ENCODE assay signal across 8 mouse cellular contexts in the genomic region with DNA sequence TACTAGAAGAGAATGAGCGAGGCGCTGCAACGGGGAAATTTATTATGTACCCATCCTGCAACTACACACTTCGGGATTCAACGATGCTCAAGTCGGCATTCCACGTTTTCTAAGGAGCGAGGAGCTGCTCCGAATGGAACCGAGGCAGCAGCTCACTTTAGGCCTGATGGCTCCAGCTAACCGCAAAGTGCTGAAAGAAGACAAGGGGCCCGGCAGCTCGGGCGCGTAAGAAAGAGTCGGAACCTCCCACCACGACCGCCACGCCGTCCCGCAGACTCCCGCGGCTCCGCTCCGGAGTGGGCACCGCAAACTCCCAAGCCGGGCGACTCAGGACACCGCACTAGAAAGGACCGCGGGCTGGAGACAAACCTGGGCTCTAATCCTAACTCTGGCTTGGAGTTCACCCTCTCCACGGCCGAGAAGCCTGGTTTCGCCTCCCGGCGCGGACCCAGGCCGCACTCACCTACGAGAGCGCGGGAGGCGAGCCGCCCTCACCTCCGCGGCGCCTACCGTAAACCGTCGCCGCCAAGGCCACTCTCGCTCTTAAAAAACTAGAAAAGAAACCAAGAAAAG. TPM values are rescaled to one million over a fixed set of nuclear protein-coding genes. Genes with fewer than 3 reads are reported as not detected.
DNase-seq lines count a peak whose midpoint lies in the region; ATAC-seq lines count a peak whose summit lies in the region.

No protein-coding gene starts in this region.

- H3K36me3 ChIP-seq in embryonic facial prominence, embryonic 14.5 days (ENCODE audit: control insufficient read depth, insufficient read depth, low read length), result no peaks in the 10 kb centered on the region
- no peaks in the 10 kb centered on the region for H3K36me3 ChIP-seq in hindbrain, embryonic 12.5 days
- 0 out of 2 replicates have a peak, but pooled peaks cover 4% of the 10 kb centered on the region for H3K36me3 ChIP-seq in liver, embryonic 15.5 days (replicated peaks)
- H3K36me3 ChIP-seq in neural tube, embryonic 15.5 days, result no peaks in the 10 kb centered on the region

- DNase-seq in layer of hippocampus, postnatal 10 days (ENCODE audit: low spot score in 2 of 2), result peak; percentile 41 to 51
- no peak for DNase-seq in layer of hippocampus, adult 8-10 months (ENCODE audit: low spot score in 2 of 2)
- peak; percentile 64 for DNase-seq in R1 (ENCODE audit: low read depth, low spot score)
- DNase-seq in embryonic facial prominence, embryonic 14.5 days (ENCODE audit: low spot score), result no peak
- no peak for DNase-seq in urinary bladder, adult 18-20 months (ENCODE audit: low spot score in 2 of 2)

- peaks cover 19% of the 10 kb centered on the region for H3K4me1 ChIP-seq in embryonic facial prominence, embryonic 14.5 days (ENCODE audit: control insufficient read depth, insufficient read depth, low read length)
- H3K4me1 ChIP-seq in hindbrain, embryonic 12.5 days, result peaks cover 23% of the 10 kb centered on the region
- peaks cover 31% of the 10 kb centered on the region for H3K4me1 ChIP-seq in liver, embryonic 15.5 days (replicated peaks)
- H3K4me1 ChIP-seq in neural tube, embryonic 15.5 days, result peaks cover 36% of the 10 kb centered on the region

- peak overlapping the region; percentile 94 for H3K27ac ChIP-seq in embryonic facial prominence, embryonic 14.5 days (replicated peaks; ENCODE audit: low read depth, low read length)
- H3K27ac ChIP-seq in hindbrain, embryonic 12.5 days, result peak overlapping the region; percentile 84
- H3K27ac ChIP-seq in liver, embryonic 15.5 days (replicated peaks), result peak overlapping the region; percentile 83
- H3K27ac ChIP-seq in neural tube, embryonic 15.5 days (replicated peaks), result peak overlapping the region; percentile 89

- no peaks in the 10 kb centered on the region for H3K27me3 ChIP-seq in embryonic facial prominence, embryonic 14.5 days (replicated peaks; ENCODE audit: control insufficient read depth, insufficient read depth, low read length)
- no peaks in the 10 kb centered on the region for H3K27me3 ChIP-seq in hindbrain, embryonic 12.5 days
- H3K27me3 ChIP-seq in liver, embryonic 15.5 days, result no peaks in the 10 kb centered on the region
- H3K27me3 ChIP-seq in neural tube, embryonic 15.5 days (replicated peaks), result no peaks in the 10 kb centered on the region

- H3K9me3 ChIP-seq in embryonic facial prominence, embryonic 14.5 days (ENCODE audit: control insufficient read depth, low read length), result no peaks in the 10 kb centered on the region
- H3K9me3 ChIP-seq in hindbrain, embryonic 12.5 days (replicated peaks), result no peaks in the 10 kb centered on the region
- H3K9me3 ChIP-seq in liver, embryonic 15.5 days (replicated peaks), result no peaks in the 10 kb centered on the region
- no peaks in the 10 kb centered on the region for H3K9me3 ChIP-seq in neural tube, embryonic 15.5 days (replicated peaks)

- ATAC-seq in embryonic facial prominence, embryonic 14.5 days (ENCODE audit: low read depth), result peak; percentile 12
- ATAC-seq in hindbrain, embryonic 12.5 days (ENCODE audit: low FRiP score), result peak; percentile 58
- peak; percentile 18 for ATAC-seq in liver, embryonic 15.5 days (ENCODE audit: insufficient read depth)
- ATAC-seq in neural tube, embryonic 15.5 days (ENCODE audit: low FRiP score), result peak; percentile 40

- peak overlapping the region; percentile 94 for H3K4me3 ChIP-seq in embryonic facial prominence, embryonic 14.5 days (ENCODE audit: low read depth, low read length)
- peak overlapping the region; percentile 99 for H3K4me3 ChIP-seq in hindbrain, embryonic 12.5 days
- peak overlapping the region; percentile 94 for H3K4me3 ChIP-seq in liver, embryonic 15.5 days (replicated peaks)
- peak overlapping the region; percentile 100 for H3K4me3 ChIP-seq in neural tube, embryonic 15.5 days (replicated peaks)

- H3K9ac ChIP-seq in embryonic facial prominence, embryonic 14.5 days (ENCODE audit: low read depth, low read length), result peak overlapping the region; percentile 92
- H3K9ac ChIP-seq in hindbrain, embryonic 12.5 days, result peak overlapping the region; percentile 92
- H3K9ac ChIP-seq in liver, embryonic 15.5 days, result peak overlapping the region; percentile 87
- peak overlapping the region; percentile 93 for H3K9ac ChIP-seq in neural tube, embryonic 15.5 days (replicated peaks)

- H3K4me2 ChIP-seq in embryonic facial prominence, embryonic 14.5 days (ENCODE audit: low read depth, low read length), result peak overlapping the region; percentile 92
- H3K4me2 ChIP-seq in hindbrain, embryonic 12.5 days (replicated peaks), result peak overlapping the region; percentile 92
- peak overlapping the region; percentile 84 for H3K4me2 ChIP-seq in liver, embryonic 15.5 days
- peak overlapping the region; percentile 84 for H3K4me2 ChIP-seq in neural tube, embryonic 15.5 days

- under 1% methylated on average over 49 of the region's 51 CpGs for WGBS in embryonic facial prominence, embryonic 14.5 days
- WGBS in hindbrain, embryonic 12.5 days, result under 1% methylated on average over 51 of the region's 51 CpGs
- under 1% methylated on average over 51 of the region's 51 CpGs for WGBS in liver, embryonic 15.5 days (ENCODE audit: insufficient replicate concordance)
- WGBS in neural tube, embryonic 15.5 days, result under 1% methylated on average over 51 of the region's 51 CpGs

RNA-seq across cellular contexts. Expression of a gene that starts 0.6 kb away (rescaled TPM):
- 10 to 100 TPM; 32.6 to 38.7 TPM for total RNA-seq in layer of hippocampus, postnatal 10 days (2021)
- total RNA-seq in layer of hippocampus, adult 8-10 months (2022), result 10 to 100 TPM; 25.5 to 30.5 (median 27.0) TPM
- polyA plus RNA-seq in embryonic facial prominence, embryonic 14.5 days (2014; fragmentation: Nextera tagmentation; extraction: Ambion mirVana), result 33.6 and 36.0 TPM in 2 replicates
- 53.6 and 54.8 TPM in 2 replicates for polyA plus RNA-seq in hindbrain, embryonic 12.5 days (2016; fragmentation: Nextera tagmentation; extraction: Ambion mirVana)
- polyA plus RNA-seq in liver, embryonic 15.5 days (2015; fragmentation: Nextera tagmentation; extraction: Ambion mirVana), result 15.3 and 16.8 TPM in 2 replicates
- 50.0 and 50.2 TPM in 2 replicates for polyA plus RNA-seq in neural tube, embryonic 15.5 days (2015; fragmentation: Nextera tagmentation; extraction: Ambion mirVana)

RNA-seq across cellular contexts. Expression of a gene that starts 0.7 kb away (rescaled TPM):
- 10 to 100 TPM; 37.5 to 42.9 TPM for total RNA-seq in layer of hippocampus, postnatal 10 days (2021)
- total RNA-seq in layer of hippocampus, adult 8-10 months (2022), result 10 to 100 TPM; 36.1 to 44.1 (median 40.0) TPM
- 48.7 and 56.0 TPM in 2 replicates for polyA plus RNA-seq in embryonic facial prominence, embryonic 14.5 days (2014; fragmentation: Nextera tagmentation; extraction: Ambion mirVana)
- 89.6 and 99.7 TPM in 2 replicates for polyA plus RNA-seq in hindbrain, embryonic 12.5 days (2016; fragmentation: Nextera tagmentation; extraction: Ambion mirVana)
- 24.9 and 27.5 TPM in 2 replicates for polyA plus RNA-seq in liver, embryonic 15.5 days (2015; fragmentation: Nextera tagmentation; extraction: Ambion mirVana)
- polyA plus RNA-seq in neural tube, embryonic 15.5 days (2015; fragmentation: Nextera tagmentation; extraction: Ambion mirVana), result 66.6 and 70.5 TPM in 2 replicates

Comparison
In these comparisons a context has a peak if more than half of its experiments do, and no peak if none do; other contexts are left out.
1. DNase-seq: peak in layer of hippocampus, postnatal 10 days (2 of 2) and R1 (single experiment); none in layer of hippocampus, adult 8-10 months (0 of 2), embryonic facial prominence, embryonic 14.5 days (single experiment) and urinary bladder, adult 18-20 months (0 of 2).
2. Peak in every context shown above with its lines, with median percentiles within 50 percentile points of each other: ATAC-seq, H3K27ac ChIP-seq, H3K4me2 ChIP-seq, H3K4me3 ChIP-seq and H3K9ac ChIP-seq.